9 mouse cellular contexts compared by ENCODE assay signal in the genomic region with DNA sequence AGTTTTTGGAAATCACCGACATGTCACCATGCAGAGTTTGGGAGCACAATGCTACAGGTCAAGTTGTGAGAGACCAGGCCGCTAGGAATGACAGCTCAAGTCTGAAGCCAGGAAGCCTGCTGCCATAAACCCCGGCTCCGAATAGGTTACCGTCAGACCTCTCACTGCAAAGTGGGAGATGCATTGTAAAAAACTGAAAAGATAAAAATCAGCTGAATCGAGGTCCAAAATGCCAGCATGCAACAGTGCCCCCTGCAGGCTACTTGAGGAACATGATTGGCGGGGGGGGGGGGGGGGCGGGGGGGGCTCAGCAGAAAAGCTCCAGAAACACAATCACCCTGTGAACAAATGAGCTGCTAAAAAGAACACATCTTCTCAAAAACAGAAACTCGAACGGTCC. TPM values are rescaled to one million over a fixed set of nuclear protein-coding genes. Genes with fewer than 3 reads are reported as not detected.
DNase-seq lines count a peak whose midpoint lies in the region; ATAC-seq and TF ChIP-seq lines count a peak whose summit lies in the region.
"Had no signal": no experiment of that assay in that cellular context is flagged by ENCODE, and none has a peak within 500 bp of the region (broad histone marks: within the 10 kb centered on the region; RNA-seq: fewer than 3 reads in every experiment).

No protein-coding gene starts in this region.

- DNase-seq in thymus, postnatal 4 days: peak; percentile 52
- no peak for DNase-seq in thymus, postnatal 0 days (ENCODE audit: low spot score)
- DNase-seq in c-Kit-positive CD71-positive TER-119-positive erythroid progenitor cells, embryonic 14.5 days (ENCODE audit: low spot score): no peak
- DNase-seq in urinary bladder, adult 2 months (ENCODE audit: low spot score): no peak

- no peaks in the 10 kb centered on the region for H3K27me3 ChIP-seq in intestine, postnatal 0 days (replicated peaks; ENCODE audit: control insufficient read depth, insufficient read depth, low read length)
- no peaks in the 10 kb centered on the region for H3K27me3 ChIP-seq in intestine, embryonic 15.5 days (replicated peaks)

- no peak for ATAC-seq in intestine, postnatal 0 days
- no peak for ATAC-seq in intestine, embryonic 15.5 days

- H3K36me3 ChIP-seq in intestine, postnatal 0 days (ENCODE audit: control insufficient read depth, insufficient read depth): no peaks in the 10 kb centered on the region
- H3K36me3 ChIP-seq in intestine, embryonic 15.5 days: no peaks in the 10 kb centered on the region
- H3K36me3 ChIP-seq: midbrain, embryonic 12.5 days had no signal

- H3K4me2 ChIP-seq in intestine, postnatal 0 days (replicated peaks; ENCODE audit: low read depth): no peak overlapping the region
- no peak overlapping the region for H3K4me2 ChIP-seq in intestine, embryonic 15.5 days (replicated peaks)
- H3K4me2 ChIP-seq: midbrain, embryonic 12.5 days had no signal

- no peaks in the 10 kb centered on the region for H3K9me3 ChIP-seq in intestine, postnatal 0 days (ENCODE audit: control insufficient read depth)
- H3K9me3 ChIP-seq in intestine, embryonic 15.5 days: no peaks in the 10 kb centered on the region
- H3K9me3 ChIP-seq: midbrain, embryonic 12.5 days had no signal

- H3K4me3 ChIP-seq in intestine, postnatal 0 days (ENCODE audit: low read depth, low read length): no peak overlapping the region
- no peak overlapping the region for H3K4me3 ChIP-seq in intestine, embryonic 15.5 days (replicated peaks)
- H3K4me3 ChIP-seq in embryonic fibroblast, embryonic 13.5 days (ENCODE audit: insufficient read depth, low read length): no peak overlapping the region
- H3K4me3 ChIP-seq: midbrain, embryonic 12.5 days had no signal

- H3K4me1 ChIP-seq in intestine, postnatal 0 days (replicated peaks; ENCODE audit: control insufficient read depth, insufficient read depth, low read length): no peaks in the 10 kb centered on the region
- H3K4me1 ChIP-seq in intestine, embryonic 15.5 days (replicated peaks): no peaks in the 10 kb centered on the region
- H3K4me1 ChIP-seq in embryonic fibroblast, embryonic 13.5 days (ENCODE audit: control insufficient read depth, insufficient read depth, low read length): no peaks in the 10 kb centered on the region

- peak; percentile 62 for TF ChIP-seq CTCF in intestine, postnatal 0 days (IDR thresholded peaks at IDR 0.05; ENCODE audit: low read depth)
- peak; percentile 25; the same call in 1 of the 2 replicates for TF ChIP-seq CTCF in embryonic fibroblast, embryonic 13.5 days (IDR thresholded peaks at IDR 0.05; ENCODE audit: borderline replicate concordance, insufficient read depth, low read length)

- no peak overlapping the region for H3K9ac ChIP-seq in intestine, postnatal 0 days (ENCODE audit: low read depth, low read length)
- H3K9ac ChIP-seq in intestine, embryonic 15.5 days: no peak overlapping the region
- H3K9ac ChIP-seq: midbrain, embryonic 12.5 days had no signal

- no peak overlapping the region for H3K27ac ChIP-seq in intestine, postnatal 0 days (ENCODE audit: low read depth, low read length)
- H3K27ac ChIP-seq in intestine, embryonic 15.5 days: no peak overlapping the region
- no peak overlapping the region for H3K27ac ChIP-seq in embryonic fibroblast, embryonic 13.5 days (ENCODE audit: insufficient read depth, low read length)
- H3K27ac ChIP-seq: midbrain, embryonic 12.5 days had no signal

- no peak for TF ChIP-seq POLR2A in embryonic fibroblast, embryonic 13.5 days (IDR thresholded peaks at IDR 0.05; ENCODE audit: low read depth, low read length)

- WGBS in intestine, postnatal 0 days: 32% methylated on average over 9 of the region's 10 CpGs
- 32% methylated on average over 10 of the region's 10 CpGs for WGBS in intestine, embryonic 15.5 days

RNA-seq across cellular contexts. Expression of a gene that starts 13.7 kb away (rescaled TPM):
- 0.10 and 0.17 TPM in 2 replicates for polyA plus RNA-seq in intestine, postnatal 0 days (2015; fragmentation: Nextera tagmentation; extraction: Ambion mirVana)
- 0.19 and 0.34 TPM in 2 replicates for polyA plus RNA-seq in intestine, embryonic 15.5 days (2015; fragmentation: Nextera tagmentation; extraction: Ambion mirVana)
- 1.2 and 1.6 TPM in 2 replicates for polyA plus RNA-seq in thymus, postnatal 0 days (2015; fragmentation: Nextera tagmentation; extraction: Ambion mirVana)
- polyA plus RNA-seq in embryonic fibroblast, embryonic 13.5 days (2011; ENCODE audit: insufficient read length, low read depth, missing spikeins): 0.20 and 0.30 TPM in 2 replicates
- polyA plus RNA-seq in urinary bladder, adult 2 months (2012; rRNA removed): 0.32 and 0.41 TPM in 2 replicates
- polyA plus RNA-seq: stomach, embryonic 14.5 days had no signal

RNA-seq across cellular contexts. Expression of a gene that starts 18.3 kb away (rescaled TPM):
- 14.0 and 17.4 TPM in 2 replicates for polyA plus RNA-seq in intestine, postnatal 0 days (2015; fragmentation: Nextera tagmentation; extraction: Ambion mirVana)
- 75.4 and 81.8 TPM in 2 replicates for polyA plus RNA-seq in intestine, embryonic 15.5 days (2015; fragmentation: Nextera tagmentation; extraction: Ambion mirVana)
- 74.2 and 88.2 TPM in 2 replicates for polyA plus RNA-seq in thymus, postnatal 0 days (2015; fragmentation: Nextera tagmentation; extraction: Ambion mirVana)
- polyA plus RNA-seq in embryonic fibroblast, embryonic 13.5 days (2011; ENCODE audit: insufficient read length, low read depth, missing spikeins): 26.6 and 32.9 TPM in 2 replicates
- polyA plus RNA-seq in urinary bladder, adult 2 months (2012; rRNA removed): 2.8 and 3.2 TPM in 2 replicates
